Mouse (Mus musculus): Measurements from ENCODE around the gene Sephs1. TPM values are rescaled to one million over a fixed set of nuclear protein-coding genes. Genes with fewer than 3 reads are reported as not detected.

Sephs1 gene
- total and polyA plus RNA-seq, 3 experiments: 36.9 to 40.4 TPM; not detected in 1

DNA sequence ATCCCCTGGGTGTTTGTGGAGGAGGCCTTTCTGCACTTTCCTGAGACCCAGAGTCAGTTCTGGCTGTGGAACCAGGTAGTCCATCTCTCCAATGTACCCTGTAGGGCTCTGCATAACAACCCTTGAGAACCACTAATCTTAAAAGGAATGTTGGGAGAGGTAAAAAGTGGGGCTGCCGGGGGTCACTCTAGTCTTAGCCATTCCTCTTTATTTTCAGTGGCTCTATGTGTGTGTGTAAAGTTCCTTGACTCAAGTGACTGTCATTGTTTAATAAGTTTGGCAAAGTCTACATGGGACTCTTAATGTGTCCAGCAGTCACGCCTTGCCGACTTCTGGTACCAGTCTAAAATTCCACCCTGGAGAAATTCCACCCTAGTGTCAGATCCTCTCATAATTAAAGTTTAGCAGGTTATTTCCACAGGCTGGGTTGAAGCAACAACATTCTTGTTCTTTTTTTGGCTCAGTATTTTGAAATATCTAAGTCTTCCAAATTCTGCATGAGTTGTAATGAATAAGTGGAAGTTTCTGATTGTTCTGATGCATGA, 27.5 kb downstream of the Sephs1 start:
- peaks cover 5 to 12% of the 10 kb centered on the region in 2 experiments; a peak in 3 of 4 replicates for H3K36me3 ChIP-seq (ENCODE audit: control insufficient read depth in 1 of 2, insufficient read depth in 2 of 2, low read length in 2 of 2)
- H3K4me1 ChIP-seq (ENCODE audit: control insufficient read depth in 1 of 2, insufficient read depth in 2 of 2, low read length in 2 of 2): peaks cover 2 to 6% of the 10 kb centered on the region in 2 experiments; a peak in 1 of 4 replicates
- no peak overlapping the region for H3K4me3 ChIP-seq (ENCODE audit: control insufficient read depth in 1 of 2, insufficient read depth in 1 of 2, low read depth in 2 of 2, low read length in 2 of 2)
- H3K79me2 ChIP-seq (ENCODE audit: control insufficient read depth, insufficient read depth, low read length, poor library complexity): no peaks in the 10 kb centered on the region
- H3K27ac ChIP-seq (ENCODE audit: control insufficient read depth, low read depth, low read length): no peak overlapping the region
- no peaks in the 10 kb centered on the region for H3K9me3 ChIP-seq (replicated peaks; ENCODE audit: insufficient read depth, low read length)
- no peak for DNase-seq (ENCODE audit: low read depth, low spot score)
- TF ChIP-seq CHD1 (IDR thresholded peaks at IDR 0.05; ENCODE audit: low read depth, low read length) (no peak), MYC (IDR thresholded peaks at IDR 0.05; ENCODE audit: low read depth, low read length) (no peak), HCFC1 (IDR thresholded peaks at IDR 0.05; ENCODE audit: low read depth, low read length) (no peak), ZKSCAN1 (IDR thresholded peaks at IDR 0.05; ENCODE audit: low read depth, low read length) (no peak), MYB (IDR thresholded peaks at IDR 0.05; ENCODE audit: low read depth, low read length) (no peak), ETS1 (IDR thresholded peaks at IDR 0.05; ENCODE audit: low read depth, low read length) (no peak)
- no peaks in the 10 kb centered on the region for H3K27me3 ChIP-seq (ENCODE audit: control insufficient read depth in 1 of 2, insufficient read depth in 2 of 2, low read length in 2 of 2)
- no peak overlapping the region for H3K9ac ChIP-seq (ENCODE audit: control insufficient read depth, low read depth, low read length, poor library complexity, severe bottlenecking)

DNA sequence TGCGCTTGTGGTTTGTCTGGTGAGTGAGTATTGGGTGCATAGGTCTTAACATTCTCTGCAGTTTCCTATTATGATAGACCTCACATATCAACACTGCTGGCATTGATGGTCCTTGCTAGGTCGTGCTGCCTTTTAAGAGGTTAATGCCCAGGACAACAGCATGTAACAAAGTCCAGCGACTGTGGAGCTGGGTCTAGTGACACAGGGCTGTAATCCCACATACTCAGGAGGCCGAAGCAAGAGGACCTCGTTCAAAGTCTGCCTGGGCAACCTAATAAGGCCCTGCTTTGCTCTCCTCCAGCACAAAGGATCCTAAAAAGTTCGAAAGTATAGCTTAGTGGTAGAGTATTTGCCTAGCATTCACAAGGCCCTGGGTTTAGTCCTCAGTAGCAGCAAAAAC, 28.5 kb downstream of the Sephs1 start:
- H3K4me3 ChIP-seq (ENCODE audit: control insufficient read depth in 1 of 2, insufficient read depth in 1 of 2, low read depth in 2 of 2, low read length in 2 of 2): no peak overlapping the region
- H3K9ac ChIP-seq (ENCODE audit: control insufficient read depth, low read depth, low read length, poor library complexity, severe bottlenecking): no peak overlapping the region
- TF ChIP-seq TAL1 (IDR thresholded peaks at IDR 0.05; ENCODE audit: low read length) (no peak), ZKSCAN1 (IDR thresholded peaks at IDR 0.05; ENCODE audit: low read depth, low read length) (no peak), BHLHE40 (IDR thresholded peaks at IDR 0.05; ENCODE audit: borderline replicate concordance, low read depth, low read length) (no peak), ZNF384 (IDR thresholded peaks at IDR 0.05; ENCODE audit: low read depth, low read length) (no peak), MAFK (IDR thresholded peaks at IDR 0.05; ENCODE audit: borderline replicate concordance, low read depth, low read length) (no peak), KAT2A (conservative IDR thresholded peaks at IDR 0.05; ENCODE audit: low read depth, low read length) (no peak), ELF1 (IDR thresholded peaks at IDR 0.05; ENCODE audit: low read depth, low read length) (no peak), USF2 (IDR thresholded peaks at IDR 0.05; ENCODE audit: borderline replicate concordance in 1 of 2, insufficient read depth in 1 of 2, low read depth in 1 of 2, low read length in 2 of 2) (no peak), POLR2AphosphoS2 (IDR thresholded peaks at IDR 0.05; ENCODE audit: low read length) (no peak), TCF12 (IDR thresholded peaks at IDR 0.05; ENCODE audit: low read depth, low read length) (no peak), POLR2A (IDR thresholded peaks at IDR 0.05; ENCODE audit: control insufficient read depth in 1 of 2, insufficient read depth in 1 of 2, low read depth in 1 of 2, low read length in 2 of 2, poor library complexity in 1 of 2) (no peak), MYC (IDR thresholded peaks at IDR 0.05; ENCODE audit: low read depth, low read length) (no peak), MXI1 (IDR thresholded peaks at IDR 0.05; ENCODE audit: low read depth, low read length) (no peak), RAD21 (IDR thresholded peaks at IDR 0.05; ENCODE audit: low read depth, low read length) (no peak), MYB (IDR thresholded peaks at IDR 0.05; ENCODE audit: low read depth, low read length) (no peak), USF1 (IDR thresholded peaks at IDR 0.05; ENCODE audit: low read depth, low read length) (no peak), CHD2 (IDR thresholded peaks at IDR 0.05; ENCODE audit: low read length) (no peak)
- no peaks in the 10 kb centered on the region for H3K79me2 ChIP-seq (ENCODE audit: control insufficient read depth, insufficient read depth, low read length, poor library complexity)
- peaks cover 3 to 12% of the 10 kb centered on the region in 2 experiments; a peak in 3 of 4 replicates for H3K36me3 ChIP-seq (ENCODE audit: control insufficient read depth in 1 of 2, insufficient read depth in 2 of 2, low read length in 2 of 2)
- H3K4me1 ChIP-seq (ENCODE audit: control insufficient read depth in 1 of 2, insufficient read depth in 2 of 2, low read length in 2 of 2): peaks cover 2 to 6% of the 10 kb centered on the region in 2 experiments; a peak in 1 of 4 replicates
- H3K9me3 ChIP-seq (replicated peaks; ENCODE audit: insufficient read depth, low read length): no peaks in the 10 kb centered on the region
- no peak for DNase-seq (ENCODE audit: low read depth, low spot score)
- H3K27ac ChIP-seq (ENCODE audit: control insufficient read depth, low read depth, low read length): no peak overlapping the region
- H3K27me3 ChIP-seq (ENCODE audit: control insufficient read depth in 1 of 2, insufficient read depth in 2 of 2, low read length in 2 of 2): no peaks in the 10 kb centered on the region
